Mouse (Mus musculus) stomach, embryonic 15.5 days (tissue): ENCODE data around the gene Sirt1. TPM values are rescaled to one million over a fixed set of nuclear protein-coding genes. Genes with fewer than 3 reads are reported as not detected.
A peak's percentile ranks its signal among the peaks of the same experiment; 100 is the strongest.
"Not testable (repeated sequence)": the region's sequence is repeated elsewhere in the genome, so short reads cannot be mapped to it uniquely, and the experiment has no call there.

Experiments
- ATAC-seq: fragments of 200-750 bp; cut with Nextera tagmentation; 2 replicates; pipeline ENCODE4 v1.8.0; 2017; ENCODE audit warnings: low read depth, moderate number of reproducible peaks, moderate TSS enrichment; ENCODE audit not compliant: insufficient read depth, low FRiP score
- H3K27ac ChIP-seq: fragments of 300-500 bp; sonication (generic); 2 replicates; pipeline ENCODE4 v1.5.1; 2015; ENCODE audit warnings: mild to moderate bottlenecking, inconsistent platforms
- H3K27me3 ChIP-seq: fragments of 300-500 bp; sonication (generic); replicated peaks from 2 replicates; pipeline ENCODE4 v1.6.1; 2015; ENCODE audit warnings: inconsistent platforms
- H3K36me3 ChIP-seq: fragments of 300-500 bp; sonication (generic); 2 replicates; pipeline ENCODE4 v1.6.1; 2015; ENCODE audit warnings: inconsistent platforms
- H3K4me1 ChIP-seq: fragments of 300-500 bp; sonication (generic); 2 replicates; pipeline ENCODE4 v1.6.1; 2015; ENCODE audit warnings: inconsistent platforms
- H3K4me2 ChIP-seq: fragments of 300-500 bp; sonication (generic); 2 replicates; pipeline ENCODE4 v1.6.1; 2015; ENCODE audit warnings: mild to moderate bottlenecking, inconsistent platforms
- H3K4me3 ChIP-seq: fragments of 300-500 bp; sonication (generic); replicated peaks from 2 replicates; pipeline ENCODE4 v1.5.1; 2015; ENCODE audit warnings: inconsistent platforms
- H3K9ac ChIP-seq: fragments of 300-500 bp; sonication (generic); 2 replicates; pipeline ENCODE4 v1.6.1; 2015; ENCODE audit warnings: inconsistent platforms
- H3K9me3 ChIP-seq: fragments of 300-500 bp; sonication (generic); 2 replicates; pipeline ENCODE4 v1.6.1; 2016; ENCODE audit warnings: inconsistent platforms
- WGBS: fragments of 180-500 bp; shearing (Covaris S2); methylation state at CpG from one replicate; pipeline ENCODE4 v1.1.7; 2015; 5-methylcytosine and 5-hydroxymethylcytosine counted together
- polyA plus RNA-seq: library from polyadenylated mRNA; unstranded; fragments of >200 nt; fragmentation: Nextera tagmentation; extraction: Ambion mirVana; gene quantifications from 2 replicates; pipeline ENCODE4 v1.2.1, GENCODE M21; 2015

Gene Sirt1
- polyA plus RNA-seq, 1 experiment from 2014 or later, result 5.2 TPM

GRCm38 (mm10) chr10:63415850-63416249 is 34.3 kb upstream of the Sirt1 start:
- Histone ChIP-seq H3K36me3 (no peaks in the 10 kb centered on the region), H3K9ac (no peak overlapping the region), H3K27me3 (no peaks in the 10 kb centered on the region), H3K9me3 (no peaks in the 10 kb centered on the region), H3K4me3 (no peak overlapping the region), H3K4me2 (peak overlapping the region; percentile 25; the same call in 1 of the 2 replicates), H3K27ac (no peak overlapping the region), H3K4me1 (no peaks in the 10 kb centered on the region)
- no peak for ATAC-seq
- 34% methylated on average over 7 of the region's 7 CpGs for WGBS

GRCm38 (mm10) chr10:63415287-63415686 is 33.8 kb upstream of the Sirt1 start:
- ATAC-seq, result no peak
- no peaks in the 10 kb centered on the region for H3K36me3 ChIP-seq

GRCm38 (mm10) chr10:63412756-63413155 is 31.3 kb upstream of the Sirt1 start:
- 82% methylated on average over 17 of the region's 17 CpGs for WGBS
- ATAC-seq, result no peak

More at GRCm38 (mm10) chr10:63415287-63415686, 33.8 kb upstream of the Sirt1 start:
- H3K27me3 ChIP-seq, result no peaks in the 10 kb centered on the region
- 49% methylated on average over 7 of the region's 7 CpGs for WGBS
- no peak overlapping the region for H3K4me3 ChIP-seq
- H3K27ac ChIP-seq, result no peak overlapping the region
- no peaks in the 10 kb centered on the region for H3K4me1 ChIP-seq
- no peaks in the 10 kb centered on the region for H3K9me3 ChIP-seq
- no peak overlapping the region for H3K4me2 ChIP-seq
- H3K9ac ChIP-seq, result no peak overlapping the region

GRCm38 (mm10) chr10:63411674-63412073 is 30.2 kb upstream of the Sirt1 start:
- not testable (repeated sequence) for H3K9me3 ChIP-seq, H3K9ac ChIP-seq, H3K27ac ChIP-seq, H3K4me1 ChIP-seq, H3K36me3 ChIP-seq, H3K4me3 ChIP-seq, ATAC-seq, H3K27me3 ChIP-seq, H3K4me2 ChIP-seq
- WGBS, result 90% methylated on average over 6 of the region's 7 CpGs

More at GRCm38 (mm10) chr10:63412756-63413155, 31.3 kb upstream of the Sirt1 start:
- Histone ChIP-seq H3K4me2 (no peak overlapping the region), H3K27me3 (no peaks in the 10 kb centered on the region), H3K9me3 (no peaks in the 10 kb centered on the region), H3K27ac (no peak overlapping the region), H3K36me3 (no peaks in the 10 kb centered on the region), H3K4me3 (no peak overlapping the region), H3K9ac (no peak overlapping the region), H3K4me1 (no peaks in the 10 kb centered on the region)

- no peak overlapping the region for H3K4me2 ChIP-seq
- H3K9me3 ChIP-seq, result no peaks in the 10 kb centered on the region
- 59% methylated on average over 16 of the region's 16 CpGs for WGBS
- no peaks in the 10 kb centered on the region for H3K4me1 ChIP-seq
- no peak for ATAC-seq
- no peak overlapping the region for H3K4me3 ChIP-seq
- H3K9ac ChIP-seq, result no peak overlapping the region
- H3K36me3 ChIP-seq, result no peaks in the 10 kb centered on the region
- no peaks in the 10 kb centered on the region for H3K27me3 ChIP-seq
- H3K27ac ChIP-seq, result no peak overlapping the region
Observed at GRCm38 (mm10) chr10:63410162-63410956, 28.9 kb upstream of the Sirt1 start.

GRCm38 (mm10) chr10:63403636-63404035 is 22.1 kb upstream of the Sirt1 start:
- H3K36me3 ChIP-seq, result no peaks in the 10 kb centered on the region
- WGBS, result 65% methylated on average over 2 of the region's 2 CpGs
- H3K4me2 ChIP-seq, result no peak overlapping the region
- ATAC-seq, result peak; percentile 27; the same call in 1 of the 2 replicates
- H3K9me3 ChIP-seq, result no peaks in the 10 kb centered on the region
- no peaks in the 10 kb centered on the region for H3K4me1 ChIP-seq
- H3K4me3 ChIP-seq, result no peak overlapping the region
- H3K9ac ChIP-seq, result no peak overlapping the region
- H3K27ac ChIP-seq, result no peak overlapping the region
- no peaks in the 10 kb centered on the region for H3K27me3 ChIP-seq

- no peak overlapping the region for H3K9ac ChIP-seq
- H3K4me2 ChIP-seq, result no peak overlapping the region
- H3K27me3 ChIP-seq, result no peaks in the 10 kb centered on the region
- H3K9me3 ChIP-seq, result no peaks in the 10 kb centered on the region
- no peak overlapping the region for H3K27ac ChIP-seq
- ATAC-seq, result no peak
- H3K4me3 ChIP-seq, result no peak overlapping the region
- H3K36me3 ChIP-seq, result no peaks in the 10 kb centered on the region
- no peaks in the 10 kb centered on the region for H3K4me1 ChIP-seq
- 74% methylated on average over 5 of the region's 5 CpGs for WGBS
Observed at GRCm38 (mm10) chr10:63402731-63403504, 21.4 kb upstream of the Sirt1 start.

GRCm38 (mm10) chr10:63396963-63397362 is 15.5 kb upstream of the Sirt1 start:
- ATAC-seq, result no peak
- no peaks in the 10 kb centered on the region for H3K9me3 ChIP-seq
- H3K36me3 ChIP-seq, result no peaks in the 10 kb centered on the region
- H3K4me2 ChIP-seq, result no peak overlapping the region
- 86% methylated on average over 10 of the region's 10 CpGs for WGBS
- H3K27me3 ChIP-seq, result no peaks in the 10 kb centered on the region
- H3K27ac ChIP-seq, result no peak overlapping the region
- no peaks in the 10 kb centered on the region for H3K4me1 ChIP-seq
- H3K9ac ChIP-seq, result no peak overlapping the region
- H3K4me3 ChIP-seq, result no peak overlapping the region

- Histone ChIP-seq H3K27ac (no peak overlapping the region), H3K27me3 (no peaks in the 10 kb centered on the region), H3K4me2 (no peak overlapping the region), H3K36me3 (no peaks in the 10 kb centered on the region), H3K9me3 (no peaks in the 10 kb centered on the region), H3K4me1 (no peaks in the 10 kb centered on the region), H3K4me3 (no peak overlapping the region), H3K9ac (no peak overlapping the region)
- ATAC-seq, result no peak
- 66% methylated on average over 4 of the region's 4 CpGs for WGBS
Observed at GRCm38 (mm10) chr10:63388948-63389347, 7.4 kb upstream of the Sirt1 start.

- Histone ChIP-seq H3K9me3 (no peaks in the 10 kb centered on the region), H3K4me3 (peak overlapping the region; percentile 55), H3K36me3 (no peaks in the 10 kb centered on the region), H3K27me3 (no peaks in the 10 kb centered on the region), H3K9ac (0 out of 2 replicates have a peak overlapping the region, but pooled peaks have one; percentile 26), H3K4me2 (peak overlapping the region; percentile 68), H3K27ac (peak overlapping the region; percentile 61; the same call in 1 of the 2 replicates), H3K4me1 (no peaks in the 10 kb centered on the region)
- 2% methylated on average over 10 of the region's 10 CpGs for WGBS
- no peak for ATAC-seq
Observed at GRCm38 (mm10) chr10:63386991-63387390, 5.5 kb upstream of the Sirt1 start.

GRCm38 (mm10) chr10:63386444-63386843 is 4.9 kb upstream of the Sirt1 start:
- H3K9me3 ChIP-seq, result no peaks in the 10 kb centered on the region
- H3K36me3 ChIP-seq, result no peaks in the 10 kb centered on the region
- H3K4me2 ChIP-seq, result peak overlapping the region; percentile 68
- H3K27ac ChIP-seq, result peak overlapping the region; percentile 61; the same call in 1 of the 2 replicates
- H3K27me3 ChIP-seq, result no peaks in the 10 kb centered on the region; the same call in 1 of the 2 replicates
- H3K9ac ChIP-seq, result peak overlapping the region; percentile 26; the same call in 1 of the 2 replicates
- H3K4me3 ChIP-seq, result peak overlapping the region; percentile 55
- no peaks in the 10 kb centered on the region for H3K4me1 ChIP-seq
- peak; percentile 78 for ATAC-seq
- under 1% methylated on average over 19 of the region's 19 CpGs for WGBS

- Histone ChIP-seq H3K4me3 (peak overlapping the region; percentile 55), H3K4me2 (peak overlapping the region; percentile 68)
- not testable (repeated sequence) for H3K9me3 ChIP-seq, H3K4me1 ChIP-seq, H3K27me3 ChIP-seq, H3K27ac ChIP-seq, H3K36me3 ChIP-seq, ATAC-seq, H3K9ac ChIP-seq
- WGBS, result 25% methylated on average over 5 of the region's 5 CpGs
Observed at GRCm38 (mm10) chr10:63385897-63386296, 4.4 kb upstream of the Sirt1 start.
